Mouse (Mus musculus) E14TG2a.4 (cell line): ENCODE data around the gene Rdh16f2.
"Not testable (repeated sequence)": the region's sequence is repeated elsewhere in the genome, so short reads cannot be mapped to it uniquely, and the experiment has no call there.

Experiments used
- CTCF ChIP-seq: conservative IDR thresholded peaks from 2 replicates; pipeline ENCODE4 v1.5.1; 2014; ENCODE audit warnings: low read length
- POU5F1 ChIP-seq: IDR thresholded peaks from 2 replicates; pipeline ENCODE4 v1.6.1; 2014; ENCODE audit warnings: low read length, borderline replicate concordance

DNA sequence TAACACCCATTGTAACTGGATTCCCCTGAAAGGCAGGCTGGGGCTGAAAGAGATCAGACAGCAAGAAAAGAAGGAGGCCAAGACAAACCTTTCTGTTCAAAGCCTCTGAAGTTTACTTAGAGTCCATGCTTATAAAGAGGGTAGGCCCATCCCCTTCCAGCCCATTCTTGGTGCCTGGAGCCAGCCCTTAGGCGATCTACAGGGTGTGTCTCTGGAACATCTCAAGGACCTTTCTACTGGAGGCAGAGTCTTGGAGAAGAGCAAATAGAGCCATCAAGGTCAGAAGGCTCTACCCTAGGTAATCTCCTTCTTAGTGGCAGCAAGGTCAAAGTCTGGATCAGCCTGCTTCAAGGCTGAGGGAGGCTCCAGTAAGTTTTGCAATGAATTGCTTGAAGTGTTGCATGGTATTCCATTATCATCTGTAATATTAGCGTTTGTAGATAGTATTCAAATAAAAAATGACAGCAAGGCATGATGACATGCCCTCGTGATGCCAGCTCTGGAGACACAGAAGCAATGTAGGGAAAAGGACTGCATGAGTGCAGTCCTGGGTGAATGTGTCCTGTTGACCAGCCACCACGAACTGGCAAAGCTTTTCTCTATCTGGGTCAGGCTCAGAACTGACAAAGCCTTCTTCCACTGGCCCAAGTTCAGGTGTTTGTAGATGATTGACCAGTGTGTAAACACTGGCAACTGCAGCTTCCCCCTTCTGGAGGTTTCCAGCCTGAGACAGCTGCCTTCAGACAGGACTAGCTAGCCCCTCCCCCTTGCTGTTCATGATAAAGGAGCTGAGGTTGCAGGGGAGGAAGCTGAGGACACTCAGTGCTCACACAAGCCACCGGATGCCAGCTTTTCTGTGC, 27.1 kb downstream of the Rdh16f2 start:
- not testable (repeated sequence) for TF ChIP-seq CTCF, POU5F1
